Mouse (Mus musculus): ENCODE measurements around the gene Golga4. TPM values are rescaled to one million over a fixed set of nuclear protein-coding genes. Genes with fewer than 3 reads are reported as not detected.

Golga4 gene
- polyA plus RNA-seq (2015; fragmentation: Nextera tagmentation; extraction: Ambion mirVana) = 28.4 and 34.1 TPM in 2 replicates

GRCm38 (mm10) chr9:118506020-118506403 is at the start of gene Golga4:
Gene Golga4, plus strand, starts transcription at chr9:118506267.
- peak; percentile 87 for DNase-seq (ENCODE audit: low spot score)

GRCm38 (mm10) chr9:118456405-118456804 is 49.7 kb upstream of the Golga4 start:
- DNase-seq (ENCODE audit: low spot score) = no peak

- DNase-seq (ENCODE audit: low spot score) = no peak
These were observed 48.0 kb upstream of the Golga4 start for GRCm38 (mm10) chr9:118458039-118458438.

GRCm38 (mm10) chr9:118464031-118464430 is 42.0 kb upstream of the Golga4 start:
- DNase-seq (ENCODE audit: low spot score) = no peak

- no peak for DNase-seq (ENCODE audit: low spot score)
These were observed 37.8 kb upstream of the Golga4 start for GRCm38 (mm10) chr9:118468301-118468700.

GRCm38 (mm10) chr9:118469272-118469671 is 36.8 kb upstream of the Golga4 start:
- no peak for DNase-seq (ENCODE audit: low spot score)

GRCm38 (mm10) chr9:118471296-118471695 is 34.8 kb upstream of the Golga4 start:
- DNase-seq (ENCODE audit: low spot score) = no peak

- DNase-seq (ENCODE audit: low spot score) = no peak
These were observed 29.8 kb upstream of the Golga4 start for GRCm38 (mm10) chr9:118476211-118476765.

- DNase-seq (ENCODE audit: low spot score) = no peak
These were observed 29.2 kb upstream of the Golga4 start for GRCm38 (mm10) chr9:118476766-118477271.

GRCm38 (mm10) chr9:118477281-118477931 is 28.7 kb upstream of the Golga4 start:
- DNase-seq (ENCODE audit: low spot score) = peak; percentile 21

- DNase-seq (ENCODE audit: low spot score) = no peak
These were observed 28.1 kb upstream of the Golga4 start, which contains the start of gene Eomes for GRCm38 (mm10) chr9:118477961-118478360. Gene Eomes, plus strand, starts transcription at chr9:118478212.

GRCm38 (mm10) chr9:118478458-118478838 is 27.6 kb upstream of the Golga4 start:
- peak; percentile 46 for DNase-seq (ENCODE audit: low spot score)

GRCm38 (mm10) chr9:118478839-118479507 is 27.1 kb upstream of the Golga4 start:
- DNase-seq (ENCODE audit: low spot score) = peak; percentile 42

GRCm38 (mm10) chr9:118479508-118480291 is 26.4 kb upstream of the Golga4 start:
- no peak for DNase-seq (ENCODE audit: low spot score)

GRCm38 (mm10) chr9:118480292-118480690 is 25.8 kb upstream of the Golga4 start:
- DNase-seq (ENCODE audit: low spot score) = no peak

- no peak for DNase-seq (ENCODE audit: low spot score)
These were observed 23.9 kb upstream of the Golga4 start for GRCm38 (mm10) chr9:118482210-118482609.

GRCm38 (mm10) chr9:118486361-118487095 is 19.5 kb upstream of the Golga4 start:
- DNase-seq (ENCODE audit: low spot score) = no peak

GRCm38 (mm10) chr9:118487096-118487395 is 19.0 kb upstream of the Golga4 start:
- no peak for DNase-seq (ENCODE audit: low spot score)

GRCm38 (mm10) chr9:118487636-118488035 is 18.4 kb upstream of the Golga4 start:
- DNase-seq (ENCODE audit: low spot score) = no peak

- DNase-seq (ENCODE audit: low spot score) = peak; percentile 48
These were observed 17.8 kb upstream of the Golga4 start for GRCm38 (mm10) chr9:118488138-118488895.
